Comparison of ENCODE assay signal across 16 mouse cellular contexts in genomic region chr7:128551087-128551457, GRCm38 (mm10). TPM values are rescaled to one million over a fixed set of nuclear protein-coding genes. Genes with fewer than 3 reads are reported as not detected.
DNase-seq lines count a peak whose midpoint lies in the region; ATAC-seq and TF ChIP-seq lines count a peak whose summit lies in the region.
"Had no signal": no experiment of that assay in that cellular context is flagged by ENCODE, and none has a peak within 500 bp of the region (broad histone marks: within the 10 kb centered on the region; RNA-seq: fewer than 3 reads in every experiment).

No protein-coding gene starts in this region.

- TF ChIP-seq CTCF in forebrain, postnatal 0 days (IDR thresholded peaks at IDR 0.05; ENCODE audit: low read depth) = no peak
- TF ChIP-seq CTCF in gastrocnemius, adult 2 months (IDR thresholded peaks at IDR 0.05) = no peak

- no peaks in the 10 kb centered on the region for H3K9me3 ChIP-seq in forebrain, postnatal 0 days (ENCODE audit: low read length)
- no peaks in the 10 kb centered on the region for H3K9me3 ChIP-seq in midbrain, embryonic 15.5 days
- no peaks in the 10 kb centered on the region for H3K9me3 ChIP-seq in heart, embryonic 12.5 days (replicated peaks)
- H3K9me3 ChIP-seq: embryonic facial prominence, embryonic 13.5 days; limb, embryonic 13.5 days had no signal

- H3K4me3 ChIP-seq in forebrain, postnatal 0 days (ENCODE audit: low read depth, low read length) = no peak overlapping the region
- H3K4me3 ChIP-seq in midbrain, embryonic 15.5 days = no peak overlapping the region
- H3K4me3 ChIP-seq in heart, embryonic 12.5 days = no peak overlapping the region
- H3K4me3 ChIP-seq in gastrocnemius, adult 2 months = no peak overlapping the region
- H3K4me3 ChIP-seq: embryonic facial prominence, embryonic 13.5 days; limb, embryonic 13.5 days had no signal

- ATAC-seq in frontal cortex, adult (ENCODE audit: low TSS enrichment) = peak; percentile 32; the same call in 1 of the 2 replicates
- peak; percentile 38; the same call in 1 of the 2 replicates for ATAC-seq in forebrain, postnatal 0 days
- ATAC-seq in midbrain, embryonic 15.5 days (replicated peaks) = no peak
- ATAC-seq in heart, embryonic 12.5 days (ENCODE audit: insufficient number of reproducible peaks, low FRiP score) = no peak
- ATAC-seq: activated CD4-positive, CD25-positive, alpha-beta regulatory T cell, adult 4 months; CD4-positive, CD25-positive, alpha-beta regulatory T cell, adult 4 months had no signal

- DNase-seq in frontal cortex, postnatal 10 days (ENCODE audit: low spot score in 2 of 2) = no peak
- peak; percentile 63 for DNase-seq in 416B (ENCODE audit: low read depth)
- peak; percentile 45 for DNase-seq in forebrain, postnatal 0 days
- DNase-seq in gastrocnemius, adult 2 months = no peak
- no peak for DNase-seq in urinary bladder, postnatal 25 days (ENCODE audit: low spot score)
- DNase-seq: adrenal gland, postnatal 36 days; cerebellum, postnatal 36 days; spleen, adult 18-20 months had no signal

- WGBS in forebrain, postnatal 0 days = 15% methylated on average over 3 of the region's 3 CpGs
- 19% methylated on average over 3 of the region's 3 CpGs for WGBS in midbrain, embryonic 15.5 days
- 55% methylated on average over 3 of the region's 3 CpGs for WGBS in heart, embryonic 12.5 days

- intact Hi-C loops in gastrocnemius, adult 2 months (cut with DNase I) = loop anchor here (10.0 kb wide), 1 partner anchor 76 kb away; no protein-coding TSS in a partner anchor

- H3K36me3 ChIP-seq in forebrain, postnatal 0 days (ENCODE audit: insufficient read depth) = no peaks in the 10 kb centered on the region
- no peaks in the 10 kb centered on the region for H3K36me3 ChIP-seq in midbrain, embryonic 15.5 days (replicated peaks)
- H3K36me3 ChIP-seq in heart, embryonic 12.5 days = peaks cover 22% of the 10 kb centered on the region

- no peaks in the 10 kb centered on the region for H3K27me3 ChIP-seq in forebrain, postnatal 0 days (ENCODE audit: insufficient read depth, low read length)
- no peaks in the 10 kb centered on the region for H3K27me3 ChIP-seq in midbrain, embryonic 15.5 days (replicated peaks)
- no peaks in the 10 kb centered on the region for H3K27me3 ChIP-seq in heart, embryonic 12.5 days (replicated peaks)
- H3K27me3 ChIP-seq: embryonic facial prominence, embryonic 13.5 days; limb, embryonic 13.5 days had no signal

- H3K4me1 ChIP-seq in forebrain, postnatal 0 days (ENCODE audit: insufficient read depth) = peaks cover 10% of the 10 kb centered on the region; the same call in 1 of the 2 replicates
- H3K4me1 ChIP-seq in midbrain, embryonic 15.5 days = peaks cover 32% of the 10 kb centered on the region
- H3K4me1 ChIP-seq in heart, embryonic 12.5 days (replicated peaks) = peaks cover 36% of the 10 kb centered on the region

- H3K9ac ChIP-seq in forebrain, postnatal 0 days = no peak overlapping the region
- H3K9ac ChIP-seq in midbrain, embryonic 15.5 days = no peak overlapping the region
- no peak overlapping the region for H3K9ac ChIP-seq in heart, embryonic 12.5 days
- H3K9ac ChIP-seq: embryonic facial prominence, embryonic 13.5 days; limb, embryonic 13.5 days had no signal

- H3K27ac ChIP-seq in forebrain, postnatal 0 days (ENCODE audit: low read depth, low read length) = peak overlapping the region; percentile 82
- H3K27ac ChIP-seq in midbrain, embryonic 15.5 days = peak overlapping the region; percentile 80
- H3K27ac ChIP-seq in heart, embryonic 12.5 days (ENCODE audit: poor library complexity, severe bottlenecking) = no peak overlapping the region
- H3K27ac ChIP-seq in gastrocnemius, adult 2 months = no peak overlapping the region
- H3K27ac ChIP-seq: kidney, postnatal 0 days; limb, embryonic 13.5 days had no signal

- H3K4me2 ChIP-seq in forebrain, postnatal 0 days (ENCODE audit: low read depth) = no peak overlapping the region
- 0 out of 2 replicates have a peak overlapping the region, but pooled peaks have one; percentile 4 for H3K4me2 ChIP-seq in midbrain, embryonic 15.5 days
- no peak overlapping the region for H3K4me2 ChIP-seq in heart, embryonic 12.5 days
- H3K4me2 ChIP-seq: embryonic facial prominence, embryonic 13.5 days; limb, embryonic 13.5 days had no signal

RNA-seq across cellular contexts. Expression of gene Bag3, which starts 27.7 kb away (rescaled TPM):
- 2.2 and 4.1 TPM in 2 replicates for total RNA-seq in forebrain, postnatal 0 days (2014; rRNA removed)
- 3.0 and 3.8 TPM in 2 replicates for polyA plus RNA-seq in forebrain, postnatal 0 days (2015; fragmentation: Nextera tagmentation; extraction: Ambion mirVana)
- polyA plus RNA-seq in midbrain, embryonic 15.5 days (2015; fragmentation: Nextera tagmentation; extraction: Ambion mirVana) = 2.0 and 2.5 TPM in 2 replicates
- polyA plus RNA-seq in heart, embryonic 12.5 days (2016; fragmentation: Nextera tagmentation; extraction: Ambion mirVana) = 21.3 and 22.0 TPM in 2 replicates
- 100 to 1,000 TPM; 133 to 186 TPM for total RNA-seq in gastrocnemius, adult 2 months (2021)

Comparison
In these comparisons a context has a peak if more than half of its experiments do, and no peak if none do; other contexts are left out.
1. ATAC-seq: peak in frontal cortex, adult (single experiment) and forebrain, postnatal 0 days (single experiment); none in midbrain, embryonic 15.5 days (single experiment) and heart, embryonic 12.5 days (single experiment).
2. DNase-seq: peak in 416B (single experiment) and forebrain, postnatal 0 days (single experiment); none in frontal cortex, postnatal 10 days (0 of 2), gastrocnemius, adult 2 months (single experiment) and urinary bladder, postnatal 25 days (single experiment).
3. H3K27ac ChIP-seq: peak in forebrain, postnatal 0 days (single experiment) and midbrain, embryonic 15.5 days (single experiment); none in heart, embryonic 12.5 days (single experiment) and gastrocnemius, adult 2 months (single experiment).